Mouse (Mus musculus) adrenal gland (tissue): ENCODE measurements around the gene Ifi203.
"Not testable (repeated sequence)": the region's sequence is repeated elsewhere in the genome, so short reads cannot be mapped to it uniquely, and the experiment has no call there.

Experiments used
- intact Hi-C: fragments of 180-260 bp; cut with DNase I; formaldehyde crosslinking; loops from one replicate; pipeline ENCODE4 v1.15.1; 2025
- long read RNA-seq, 2 experiments: library from polyadenylated mRNA; unstranded; transcript quantifications; one replicate each; pipeline ENCODE4 v2.0.0; 2020; ENCODE audit warnings: borderline replicate concordance in 1 of 2; ENCODE audit not compliant: insufficient replicate concordance in 1 of 2

Gene Ifi203
- long read RNA-seq, experiment 1, partial matches to known transcripts, result 1 of 4 reads
- long read RNA-seq, experiment 1, other reads (novel, unspliced or antisense), result 1 of 4 reads
- long read RNA-seq, experiment 2, partial matches to known transcripts, result 5 of 6 reads
- long read RNA-seq, experiment 2, other reads (novel, unspliced or antisense), result 1 of 6 reads

- intact Hi-C loops, result not testable (repeated sequence)
These were observed at the start of gene Ifi203, which contains the start of gene Mndal for GRCm38 (mm10) chr1:173941924-173942779. Gene Ifi203, minus strand, starts transcription at chr1:173942672. Gene Mndal, minus strand, starts transcription at chr1:173942491.

DNA sequence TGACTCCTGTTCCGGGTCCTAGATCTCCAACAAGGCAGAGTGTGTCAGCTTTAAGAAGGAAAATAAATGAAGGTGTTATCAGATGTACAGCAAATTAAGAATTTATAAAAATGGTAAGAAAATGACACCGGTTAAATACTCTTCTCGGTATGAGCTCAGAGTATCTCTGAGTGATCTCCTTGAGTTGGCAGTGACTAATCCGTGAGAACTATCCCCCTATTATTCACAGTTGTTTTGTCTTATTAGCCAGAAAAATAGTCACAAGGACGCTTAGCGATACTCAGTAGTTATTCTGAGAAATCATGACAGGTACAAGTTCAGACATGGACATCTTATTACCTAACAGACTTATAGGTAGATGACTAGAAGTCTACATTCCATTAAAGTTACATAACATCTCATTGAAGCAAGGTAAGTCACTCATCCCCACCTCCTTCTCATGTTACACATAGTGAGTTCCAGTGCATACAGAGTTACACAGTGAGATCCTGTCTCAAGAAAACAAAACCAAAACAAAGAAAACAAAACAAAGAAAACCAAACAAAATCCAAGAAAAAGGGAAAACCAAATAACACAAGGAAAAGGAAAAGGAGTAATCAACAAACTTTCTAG lies 40.3 kb upstream of the Ifi203 start, which contains the start of gene Ifi202b:
Gene Ifi202b, minus strand, starts transcription at position 51 of the 612 bp plus-strand sequence.
- intact Hi-C loops, result not testable (repeated sequence)

- intact Hi-C loops, result not testable (repeated sequence)
These were observed 38.6 kb upstream of the Ifi203 start for GRCm38 (mm10) chr1:173981038-173981437.

GRCm38 (mm10) chr1:173977622-173978021 lies 35.1 kb upstream of the Ifi203 start:
- intact Hi-C loops, result no loop called here

DNA sequence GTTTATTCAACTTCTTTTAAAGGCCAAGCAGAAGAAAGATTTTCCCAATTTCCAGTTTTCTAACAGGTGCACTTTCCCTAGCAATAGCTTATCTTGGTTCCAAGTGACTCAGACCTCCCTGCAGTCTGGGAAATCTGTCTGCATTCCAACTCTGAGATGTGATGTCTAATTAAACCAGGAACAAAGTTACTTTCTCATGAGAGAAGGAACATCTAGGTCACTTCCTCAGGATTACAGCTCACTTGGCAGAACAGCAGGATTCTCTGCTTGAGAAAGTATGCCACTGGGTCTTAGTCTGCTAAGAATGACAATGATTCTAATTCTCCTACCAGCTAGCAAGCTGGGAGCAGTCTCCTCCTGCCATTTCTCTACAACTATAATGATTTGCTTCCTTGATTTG lies 30.6 kb upstream of the Ifi203 start:
- intact Hi-C loops, result no loop called here

DNA sequence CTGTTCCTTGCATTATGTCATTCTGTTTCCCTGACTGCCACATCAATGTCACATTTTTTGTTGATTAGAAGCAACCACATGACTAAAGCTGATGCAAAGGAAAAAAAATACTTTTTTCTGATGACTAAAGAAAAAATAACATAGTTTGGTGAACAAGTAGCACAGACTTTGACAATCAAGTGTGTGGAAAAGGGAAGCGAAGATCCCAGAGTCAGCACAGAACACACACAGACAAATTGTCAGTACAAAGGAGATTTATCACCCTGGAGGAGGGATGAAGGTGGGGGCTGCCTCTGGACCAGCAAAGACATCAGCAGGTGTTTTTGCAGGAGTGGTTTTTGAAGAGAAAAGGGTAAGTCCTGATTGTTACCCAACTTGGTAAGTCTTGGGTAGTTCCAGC lies 19.0 kb upstream of the Ifi203 start:
- intact Hi-C loops, result not testable (repeated sequence)

DNA sequence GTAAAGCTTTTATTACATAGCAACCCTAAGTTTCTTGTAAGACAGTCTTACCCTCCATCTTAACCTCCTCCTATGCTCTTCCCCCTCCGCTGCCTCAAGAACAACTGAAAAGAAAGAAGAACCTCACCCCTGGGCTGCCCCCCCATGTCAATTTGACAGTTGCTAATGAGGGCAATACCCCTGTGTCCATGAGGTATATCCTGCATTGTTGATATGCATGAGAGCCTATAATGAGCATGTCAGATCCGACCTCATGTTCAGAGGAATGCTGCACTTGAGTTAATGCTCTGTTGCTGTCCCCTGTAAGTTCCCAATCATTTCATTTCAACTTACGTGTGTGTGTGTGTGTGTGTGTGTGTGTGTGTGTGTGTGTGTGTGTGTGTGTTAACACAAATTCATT lies 17.5 kb upstream of the Ifi203 start:
- intact Hi-C loops, result not testable (repeated sequence)

- intact Hi-C loops, result not testable (repeated sequence)
These were observed 13.5 kb upstream of the Ifi203 start for GRCm38 (mm10) chr1:173955839-173956527.

- intact Hi-C loops, result no loop called here
These were observed 12.8 kb upstream of the Ifi203 start for GRCm38 (mm10) chr1:173955071-173955796.

DNA sequence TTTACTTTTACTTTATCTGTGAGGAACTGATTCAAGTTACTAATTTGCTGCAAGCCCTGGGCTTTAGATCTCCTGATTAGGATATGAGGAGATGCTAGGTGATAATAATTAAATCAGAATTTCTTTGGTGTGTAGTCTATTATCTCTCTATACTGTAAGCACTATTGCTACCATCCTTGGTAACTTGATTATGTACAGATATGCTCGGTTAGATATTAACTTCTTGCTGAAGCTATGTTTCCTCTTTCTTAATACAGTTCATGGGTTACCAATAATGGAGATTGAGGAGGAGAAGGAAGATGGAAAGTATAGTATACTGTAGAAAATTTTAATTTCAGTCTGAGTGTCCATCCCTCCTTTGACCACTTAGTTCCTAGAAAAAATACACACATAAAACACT lies 11.1 kb upstream of the Ifi203 start:
- intact Hi-C loops, result no loop called here

DNA sequence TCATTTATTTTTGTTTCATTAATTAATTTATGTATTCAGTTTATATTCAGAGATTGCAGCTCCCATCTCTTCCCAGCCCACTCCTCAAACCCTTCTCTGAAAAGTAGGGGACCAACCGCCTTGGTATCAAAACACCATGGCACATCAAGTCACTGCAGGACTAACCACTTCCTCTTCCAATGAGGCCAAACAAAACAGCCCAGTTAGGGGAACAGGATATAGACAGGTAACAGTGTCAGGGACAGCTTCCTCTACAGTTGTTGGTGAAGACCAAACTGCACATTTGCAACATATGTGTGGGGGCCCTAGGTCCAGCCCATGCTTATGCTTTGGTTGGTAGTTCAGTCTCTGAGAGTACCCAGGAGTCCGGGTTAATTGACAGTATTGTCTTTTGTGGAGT lies 6.6 kb upstream of the Ifi203 start:
- intact Hi-C loops, result not testable (repeated sequence)

DNA sequence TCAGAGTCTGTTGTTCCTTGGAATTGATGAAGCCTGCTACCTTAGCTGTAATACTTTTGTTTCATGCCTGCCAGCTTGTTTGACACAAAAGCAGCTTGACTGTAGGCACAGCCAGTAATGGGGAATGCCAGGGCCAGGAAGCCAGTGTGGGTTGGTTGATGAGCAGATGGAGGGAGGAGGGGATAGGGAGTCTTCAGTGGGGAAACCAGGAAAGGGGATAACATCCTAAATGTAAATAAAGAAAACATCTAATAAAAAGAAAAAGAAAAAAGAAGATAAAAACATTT lies 251 bp upstream of the Ifi203 start:
- intact Hi-C loops, result not testable (repeated sequence)

DNA sequence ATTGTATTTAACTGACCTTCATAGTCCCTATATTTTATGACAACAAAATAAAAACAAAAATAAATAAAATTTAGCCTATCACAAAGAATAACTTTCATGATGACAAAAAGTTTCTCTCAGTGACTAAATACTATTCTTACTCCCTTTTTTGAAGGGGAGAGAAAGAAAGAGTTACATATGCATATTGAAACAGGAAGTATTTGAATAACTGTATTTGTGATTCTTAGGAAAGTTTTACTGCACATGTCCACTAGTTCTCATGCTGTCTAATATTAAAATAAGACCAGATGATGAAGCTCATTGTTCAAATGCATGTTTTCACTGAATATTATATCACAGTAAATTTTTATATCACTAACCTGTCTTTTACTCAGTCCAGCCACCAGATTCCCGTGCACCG lies 950 bp downstream of the Ifi203 start:
- intact Hi-C loops, result not testable (repeated sequence)

GRCm38 (mm10) chr1:173919279-173919678 lies 23.2 kb downstream of the Ifi203 start:
- intact Hi-C loops, result not testable (repeated sequence)

DNA sequence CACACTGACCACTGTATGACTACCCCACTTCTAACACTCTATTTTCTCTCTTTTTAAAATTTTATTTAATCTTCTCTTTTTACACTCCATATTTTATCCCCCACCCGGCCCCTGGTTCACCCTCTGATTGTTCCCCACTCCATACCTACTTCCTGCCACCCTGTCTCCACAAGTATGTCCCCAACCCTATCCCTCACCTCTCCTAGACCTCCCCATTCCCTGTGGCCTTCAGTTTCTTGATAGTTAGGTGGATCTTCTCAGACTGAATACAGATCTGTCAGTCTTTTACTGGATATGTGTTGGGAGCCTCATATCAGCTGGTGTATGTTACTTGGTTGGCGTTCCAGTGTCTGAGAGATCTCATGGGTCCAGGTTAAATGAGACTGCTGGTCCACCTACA lies 27.9 kb downstream of the Ifi203 start:
- intact Hi-C loops, result no loop called here

DNA sequence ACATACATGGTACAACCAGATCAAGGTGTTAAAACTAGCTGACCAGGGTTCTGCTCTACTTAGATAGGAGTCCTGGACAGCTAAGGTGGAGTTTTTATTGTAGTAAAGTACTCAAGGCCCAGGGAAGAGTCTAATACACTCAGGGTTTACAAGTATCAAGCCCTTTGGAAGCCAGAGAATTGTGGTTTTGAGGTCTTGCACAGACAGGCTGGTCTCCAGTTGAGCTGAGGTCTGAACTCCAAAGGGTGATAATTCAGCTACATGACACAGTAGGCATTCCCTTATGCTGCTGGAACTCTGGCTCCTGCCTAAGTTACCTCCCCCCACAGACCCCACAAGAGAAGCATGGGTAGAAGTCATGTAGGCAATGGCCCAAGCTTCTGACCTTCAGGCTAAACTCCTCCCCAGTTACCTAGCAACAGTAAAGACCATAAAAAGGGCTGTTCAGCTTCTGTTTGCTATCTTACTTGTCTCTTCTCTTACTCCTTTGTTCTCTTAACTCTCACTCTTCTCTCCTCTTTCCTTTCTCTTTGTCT lies 29.1 kb downstream of the Ifi203 start:
- intact Hi-C loops, result not testable (repeated sequence)

- intact Hi-C loops, result not testable (repeated sequence)
These were observed 29.8 kb downstream of the Ifi203 start, which contains the start of gene Ifi211 for GRCm38 (mm10) chr1:173912548-173913255. Gene Ifi211, minus strand, starts transcription at chr1:173913046.

DNA sequence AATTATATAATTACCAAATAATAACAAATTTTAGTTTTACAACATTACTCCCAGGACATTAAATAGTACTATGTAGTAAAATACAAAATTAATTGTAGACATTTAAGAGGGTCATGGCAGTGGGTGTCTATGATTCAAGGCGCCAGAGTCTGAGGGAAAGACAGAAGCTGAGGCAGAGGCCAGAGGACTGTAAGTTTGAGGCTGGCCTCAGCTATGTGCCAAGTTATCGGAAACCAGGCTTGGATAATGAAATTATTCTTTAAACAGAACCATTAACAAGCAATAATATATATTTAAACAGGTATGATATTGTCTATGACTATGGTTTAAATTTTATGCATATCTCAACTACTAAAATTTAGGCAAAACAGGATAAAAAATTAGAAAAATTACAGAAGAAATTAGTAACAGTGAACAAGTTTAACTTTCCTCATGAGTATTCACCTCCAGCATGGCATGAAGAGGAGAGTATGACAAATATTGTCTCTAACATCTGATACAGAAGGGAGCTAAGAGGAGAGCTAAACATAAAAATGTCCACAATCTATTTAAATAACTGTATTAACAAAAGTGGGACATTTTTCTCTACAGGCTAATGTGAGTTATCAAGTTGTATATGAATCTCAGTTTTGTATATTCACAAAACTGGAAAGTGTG lies 30.5 kb downstream of the Ifi203 start:
- intact Hi-C loops, result no loop called here

- intact Hi-C loops, result not testable (repeated sequence)
These were observed 34.1 kb downstream of the Ifi203 start for GRCm38 (mm10) chr1:173908390-173908789.

GRCm38 (mm10) chr1:173905885-173906284 lies 36.6 kb downstream of the Ifi203 start:
- intact Hi-C loops, result not testable (repeated sequence)
